Mouse (Mus musculus): ENCODE measurements around the gene Rrn3.

The Rrn3 gene

GRCm38 (mm10) chr16:13846675-13847074 lies 66.2 kb downstream of the Rrn3 start:
- in situ Hi-C loops (cut with MboI, MseI) = no loop called here

GRCm38 (mm10) chr16:13848310-13848709 lies 67.8 kb downstream of the Rrn3 start:
- in situ Hi-C loops (cut with MboI, MseI) = no loop called here

- in situ Hi-C loops (cut with MboI, MseI) = no loop called here
Measured at GRCm38 (mm10) chr16:13851446-13851845, 70.9 kb downstream of the Rrn3 start.

- in situ Hi-C loops (cut with MboI, MseI) = no loop called here
Measured at GRCm38 (mm10) chr16:13853886-13854285, 73.4 kb downstream of the Rrn3 start.
